Mouse (Mus musculus) kidney, embryonic 16.5 days (tissue): ENCODE measurements around the gene 4930579F01Rik. TPM values are rescaled to one million over a fixed set of nuclear protein-coding genes. Genes with fewer than 3 reads are reported as not detected.

Experiments used
- ATAC-seq: fragments of 200-750 bp; cut with Nextera tagmentation; 2 replicates; pipeline ENCODE4 v1.8.0; 2017; ENCODE audit warnings: moderate TSS enrichment; ENCODE audit not compliant: low FRiP score, low TSS enrichment
- H3K27ac ChIP-seq: fragments of 300-500 bp; sonication (generic); 2 replicates; pipeline ENCODE4 v1.5.1; 2014; ENCODE audit warnings: low read length
- H3K27me3 ChIP-seq: fragments of 300-500 bp; sonication (generic); 2 replicates; pipeline ENCODE4 v1.6.1; 2014; ENCODE audit warnings: low read length, control low read depth, mixed read lengths; ENCODE audit not compliant: insufficient read depth
- H3K36me3 ChIP-seq: fragments of 300-500 bp; sonication (generic); 2 replicates; pipeline ENCODE4 v1.6.1; 2014; ENCODE audit warnings: low read length, control low read depth, mixed read lengths; ENCODE audit not compliant: insufficient read depth
- H3K4me1 ChIP-seq: fragments of 300-500 bp; sonication (generic); 2 replicates; pipeline ENCODE4 v1.6.1; 2014; ENCODE audit warnings: low read length, control low read depth, mixed read lengths; ENCODE audit not compliant: insufficient read depth
- H3K4me2 ChIP-seq: fragments of 300-500 bp; sonication (generic); replicated peaks from 2 replicates; pipeline ENCODE4 v1.6.1; 2014; ENCODE audit warnings: low read depth, low read length
- H3K4me3 ChIP-seq: fragments of 300-500 bp; sonication (generic); 2 replicates; pipeline ENCODE4 v1.5.1; 2014; ENCODE audit warnings: mild to moderate bottlenecking, low read length
- H3K9ac ChIP-seq: fragments of 300-500 bp; sonication (generic); replicated peaks from 2 replicates; pipeline ENCODE4 v1.6.1; 2014; ENCODE audit warnings: low read length
- H3K9me3 ChIP-seq: fragments of 300-500 bp; sonication (generic); 2 replicates; pipeline ENCODE4 v1.6.1; 2016; ENCODE audit warnings: low read length, control low read depth
- WGBS: fragments of 180-500 bp; shearing (Covaris S2); extraction: QIAGEN DNeasy Blood & Tissue Kit; methylation state at CpG from one replicate; pipeline ENCODE4 v1.1.7; 2014; 5-methylcytosine and 5-hydroxymethylcytosine counted together
- polyA plus RNA-seq: library from polyadenylated mRNA; unstranded; fragments of >200 nt; fragmentation: Nextera tagmentation; extraction: Ambion mirVana; gene quantifications from 2 replicates; pipeline ENCODE4 v1.2.1, GENCODE M21; 2015

Gene 4930579F01Rik
- polyA plus RNA-seq, 1 experiment from 2014 or later, result 0.21 TPM

DNA sequence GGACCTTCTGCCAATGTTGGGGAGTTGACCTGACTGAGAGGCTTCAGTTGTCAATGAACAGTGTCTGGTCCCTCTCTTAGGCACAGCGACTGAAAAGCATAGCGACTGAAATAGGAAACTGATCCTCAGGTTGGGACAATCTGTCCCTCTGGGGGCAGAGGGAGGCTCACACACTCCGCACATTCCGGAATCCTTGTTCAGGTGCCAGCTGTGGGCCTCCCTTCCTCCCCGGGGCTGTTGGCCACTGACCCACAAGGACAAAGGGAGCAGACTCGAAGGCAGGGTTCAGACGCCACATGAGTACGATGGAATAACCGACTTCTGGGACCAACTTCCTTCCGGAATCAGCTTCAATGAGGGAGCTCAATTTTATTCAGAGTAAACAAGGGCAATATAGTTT is 32.0 kb downstream of the 4930579F01Rik start:
- WGBS, result 77% methylated on average over 10 of the region's 10 CpGs
- Histone ChIP-seq H3K4me2 (no peak overlapping the region), H3K36me3 (no peaks in the 10 kb centered on the region), H3K4me1 (no peaks in the 10 kb centered on the region), H3K27ac (no peak overlapping the region), H3K27me3 (no peaks in the 10 kb centered on the region), H3K4me3 (no peak overlapping the region), H3K9ac (no peak overlapping the region), H3K9me3 (no peaks in the 10 kb centered on the region)
- no peak for ATAC-seq

DNA sequence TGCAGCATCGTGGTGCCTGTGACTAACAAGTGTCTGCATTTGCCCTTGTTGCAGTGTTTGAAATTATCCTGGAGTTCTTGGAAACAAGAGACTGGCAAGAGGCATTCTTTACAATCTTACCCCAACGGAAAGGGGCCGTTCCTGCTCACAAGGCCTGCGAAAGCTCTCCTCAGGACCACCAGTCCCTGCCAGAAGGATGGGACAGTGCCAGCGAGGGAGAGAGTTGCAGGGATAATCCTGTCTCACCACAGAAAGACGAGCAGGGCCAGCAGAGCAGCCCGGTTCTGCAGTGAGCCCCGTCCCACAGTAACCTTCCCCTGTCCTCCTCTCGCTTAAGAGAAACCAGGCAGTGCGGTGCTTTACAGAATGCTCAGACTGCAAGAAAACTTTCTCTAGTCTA is 37.0 kb downstream of the 4930579F01Rik start:
- Histone ChIP-seq H3K9me3 (no peaks in the 10 kb centered on the region), H3K27ac (no peak overlapping the region), H3K36me3 (peaks cover 9% of the 10 kb centered on the region), H3K4me1 (no peaks in the 10 kb centered on the region), H3K9ac (no peak overlapping the region), H3K27me3 (no peaks in the 10 kb centered on the region), H3K4me2 (no peak overlapping the region), H3K4me3 (no peak overlapping the region)
- no peak for ATAC-seq
- WGBS, result 53% methylated on average over 10 of the region's 10 CpGs

DNA sequence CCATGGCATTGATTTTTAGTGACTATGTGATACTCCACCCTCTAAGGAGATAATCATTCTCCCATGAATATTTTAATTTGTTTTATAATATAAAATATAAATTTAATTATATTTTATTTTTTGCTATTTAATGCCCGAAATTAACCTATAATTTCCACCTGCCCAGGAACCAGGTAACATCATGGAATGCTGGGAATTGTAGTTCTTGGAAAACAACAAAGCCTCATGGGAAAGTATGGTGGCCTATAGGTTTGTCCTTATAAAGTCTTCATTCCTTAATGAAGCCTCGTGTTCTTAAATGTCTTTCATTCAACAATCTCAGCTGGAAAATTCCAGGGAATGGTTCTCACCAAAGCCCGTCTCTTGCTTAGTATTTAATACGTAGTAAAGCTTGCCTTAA is 38.6 kb downstream of the 4930579F01Rik start:
- H3K4me3 ChIP-seq, result no peak overlapping the region
- H3K36me3 ChIP-seq, result peaks cover 9% of the 10 kb centered on the region
- no peak overlapping the region for H3K4me2 ChIP-seq
- no peak overlapping the region for H3K27ac ChIP-seq
- H3K9me3 ChIP-seq, result no peaks in the 10 kb centered on the region
- no peaks in the 10 kb centered on the region for H3K27me3 ChIP-seq
- ATAC-seq, result no peak
- H3K4me1 ChIP-seq, result no peaks in the 10 kb centered on the region
- whole genome bisulfite sequencing, result 90% methylated on average over 4 of the region's 4 CpGs
- H3K9ac ChIP-seq, result no peak overlapping the region

DNA sequence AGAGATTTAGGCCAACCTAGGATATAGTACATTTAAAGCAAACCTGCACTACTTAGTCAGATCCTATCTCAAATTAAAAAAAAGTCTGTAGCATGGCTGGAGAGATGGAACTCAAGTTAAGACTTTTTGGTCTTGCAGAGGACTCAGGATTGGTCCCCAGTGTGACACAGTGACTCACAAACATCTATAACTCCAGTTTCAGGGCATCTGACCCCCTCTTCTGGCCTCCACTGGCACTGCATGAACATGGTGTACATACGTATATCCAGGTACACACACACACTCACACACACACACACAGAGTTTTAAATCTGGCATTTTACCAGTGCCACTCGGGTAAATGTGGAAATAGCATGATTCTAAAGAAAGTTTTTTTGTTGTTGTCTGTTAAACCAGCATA is 44.8 kb downstream of the 4930579F01Rik start:
- H3K4me2 ChIP-seq, result no peak overlapping the region
- H3K9ac ChIP-seq, result no peak overlapping the region
- H3K4me1 ChIP-seq, result no peaks in the 10 kb centered on the region; the same call in 1 of the 2 replicates
- no peaks in the 10 kb centered on the region for H3K9me3 ChIP-seq
- H3K27ac ChIP-seq, result no peak overlapping the region
- no peaks in the 10 kb centered on the region for H3K27me3 ChIP-seq
- H3K36me3 ChIP-seq, result peaks cover 18% of the 10 kb centered on the region
- H3K4me3 ChIP-seq, result no peak overlapping the region
- ATAC-seq, result no peak
- WGBS, result 95% methylated on average over 2 of the region's 2 CpGs

DNA sequence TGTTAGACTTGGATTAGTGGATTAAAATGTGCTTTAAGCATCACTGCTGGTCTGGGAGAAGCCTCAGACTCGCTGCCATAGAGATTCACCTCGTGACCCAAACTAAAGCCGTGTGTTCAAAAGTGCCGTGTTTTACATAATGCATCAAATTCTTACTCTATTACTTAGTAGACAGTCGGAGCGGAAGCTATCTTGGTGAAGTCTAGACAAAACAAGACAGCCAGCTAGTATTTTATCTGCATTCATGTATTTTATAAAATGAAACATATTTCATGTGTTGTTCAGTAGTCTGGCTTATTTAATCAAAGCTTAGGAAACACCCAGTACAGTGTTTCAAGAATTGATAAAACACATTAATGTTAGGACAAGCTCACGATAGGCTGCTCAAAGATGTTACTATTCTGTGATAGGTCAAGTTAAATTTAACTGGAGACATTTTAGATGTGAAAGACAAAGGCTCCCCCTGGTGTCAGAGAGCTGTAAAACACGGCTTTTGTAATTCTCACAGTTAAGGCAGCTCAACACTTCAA is 48.9 kb downstream of the 4930579F01Rik start, which contains the start of gene Mttp:
Mttp (minus strand) TSS at position 327 of the 530 bp plus-strand sequence.
- Histone ChIP-seq H3K4me1 (peaks cover 4% of the 10 kb centered on the region), H3K9me3 (no peaks in the 10 kb centered on the region), H3K27ac (peak within 1 kb of the TSS; percentile 100), H3K4me2 (peak within 1 kb of the TSS; percentile 91), H3K36me3 (peaks cover 9% of the 10 kb centered on the region; the same call in 1 of the 2 replicates), H3K27me3 (no peaks in the 10 kb centered on the region), H3K4me3 (peak within 1 kb of the TSS; percentile 67), H3K9ac (peak within 1 kb of the TSS; percentile 93)
- 2% methylated on average over 8 of the region's 8 CpGs for WGBS
- ATAC-seq, result no peak

DNA sequence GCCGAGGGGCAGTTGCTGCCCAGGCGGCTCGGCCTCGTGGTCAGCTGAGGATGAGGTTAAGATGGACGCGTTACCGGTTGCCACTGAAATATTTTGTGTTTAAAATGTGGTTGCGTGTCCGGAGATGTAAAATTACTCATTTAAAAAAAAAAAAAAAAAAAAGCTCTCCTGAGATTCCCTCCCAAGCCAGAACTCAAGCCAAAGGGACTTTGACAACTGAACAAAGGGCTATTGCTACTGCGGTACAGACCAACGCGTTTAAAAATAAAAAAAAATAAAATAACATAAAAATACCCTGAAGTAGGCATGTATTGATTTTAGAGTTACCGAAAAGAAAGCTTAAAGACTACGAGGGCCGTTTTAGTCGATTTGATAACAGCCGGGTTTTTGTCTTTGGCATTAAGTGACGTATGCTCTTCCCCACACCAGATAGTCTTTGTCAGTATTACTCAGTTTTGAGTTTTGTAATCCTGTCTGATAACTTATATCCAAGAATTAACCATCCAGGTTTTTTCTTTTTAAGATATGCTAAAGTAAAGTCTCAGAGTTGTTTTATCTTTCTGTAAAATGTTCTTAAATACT is 49.5 kb downstream of the 4930579F01Rik start:
- under 1% methylated on average over 18 of the region's 18 CpGs for WGBS
- Histone ChIP-seq H3K36me3 (peaks cover 6% of the 10 kb centered on the region; the same call in 1 of the 2 replicates), H3K4me1 (peaks cover 4% of the 10 kb centered on the region), H3K27me3 (no peaks in the 10 kb centered on the region), H3K9ac (peak overlapping the region; percentile 93), H3K9me3 (no peaks in the 10 kb centered on the region), H3K27ac (peak overlapping the region; percentile 100), H3K4me3 (peak overlapping the region; percentile 67), H3K4me2 (peak overlapping the region; percentile 91)
- no peak for ATAC-seq

DNA sequence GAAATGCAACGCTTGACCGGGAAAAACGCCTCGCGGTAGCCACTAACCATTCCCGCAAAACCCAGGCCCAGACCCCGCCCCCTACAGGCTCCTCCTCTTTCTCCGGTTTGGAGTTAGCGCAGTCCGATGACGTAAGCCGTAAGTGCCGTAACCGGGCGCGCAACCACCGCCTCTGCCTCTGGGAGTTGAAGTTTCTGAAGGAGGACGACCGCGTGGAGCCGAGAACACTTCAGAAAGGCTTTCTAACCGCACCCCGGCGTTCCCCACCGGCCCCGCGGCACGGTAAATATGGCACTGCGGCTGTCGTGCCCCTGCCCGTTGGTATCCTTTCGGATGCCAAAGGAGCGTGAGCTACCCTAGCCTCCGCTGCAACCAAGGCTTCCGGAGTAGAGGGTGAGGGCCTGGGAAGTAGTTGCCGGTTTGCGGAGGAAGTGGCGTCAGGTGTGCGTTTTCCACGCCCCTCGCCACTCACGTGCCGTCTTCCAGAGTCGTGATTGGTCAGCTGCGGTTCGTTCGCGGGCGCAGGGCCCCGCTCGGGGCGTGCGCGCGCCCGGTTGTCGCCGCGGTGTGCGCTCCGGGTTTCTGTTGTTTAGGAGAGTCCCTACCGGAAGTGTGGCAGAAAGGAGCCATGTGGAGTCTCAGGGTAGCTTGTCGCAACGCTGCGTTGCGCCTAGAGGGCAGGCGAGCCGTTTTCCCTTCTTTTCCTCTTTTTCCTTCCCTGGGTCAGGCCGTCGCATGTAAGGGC is 50.1 kb downstream of the 4930579F01Rik start, which contains the start of gene Trmt10a:
Trmt10a (plus strand) TSS at position 134 of the 745 bp plus-strand sequence.
- WGBS, result under 1% methylated on average over 69 of the region's 70 CpGs
- H3K27me3 ChIP-seq, result no peaks in the 10 kb centered on the region
- H3K4me1 ChIP-seq, result peaks cover 4% of the 10 kb centered on the region
- ATAC-seq, result peak; percentile 98
- H3K9me3 ChIP-seq, result no peaks in the 10 kb centered on the region
- no peaks in the 10 kb centered on the region for H3K36me3 ChIP-seq
- peak within 1 kb of the TSS; percentile 100 for H3K27ac ChIP-seq
- peak within 1 kb of the TSS; percentile 67 for H3K4me3 ChIP-seq
- H3K4me2 ChIP-seq, result peak within 1 kb of the TSS; percentile 91
- peak within 1 kb of the TSS; percentile 93 for H3K9ac ChIP-seq

DNA sequence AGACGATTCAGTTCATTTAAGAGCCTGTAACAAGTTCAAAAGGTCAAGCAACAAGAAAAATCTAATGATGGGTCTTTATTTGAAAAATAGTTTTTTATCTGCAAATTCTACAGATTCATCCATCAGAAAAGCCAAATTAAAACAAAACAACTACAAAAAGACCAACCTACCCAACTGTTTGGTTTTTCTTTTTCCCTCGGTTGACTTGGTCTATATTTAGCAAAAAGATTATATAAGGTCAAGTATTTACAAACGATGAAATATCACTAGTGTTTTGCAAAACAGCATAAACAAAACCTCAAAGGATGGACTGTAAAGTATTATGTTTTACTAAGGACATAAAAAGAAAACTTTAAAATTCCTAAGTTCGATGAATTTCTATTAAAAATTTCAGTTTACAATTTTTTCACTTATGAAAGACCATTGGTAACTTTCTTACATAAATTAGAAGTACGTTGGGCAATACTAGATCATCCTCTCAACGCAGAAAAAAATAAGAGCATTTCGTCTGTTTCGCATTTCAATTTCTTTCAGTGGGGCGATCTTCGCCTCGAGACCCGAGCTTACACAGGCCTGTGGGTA is 50.8 kb downstream of the 4930579F01Rik start:
- Histone ChIP-seq H3K9ac (peak overlapping the region; percentile 73), H3K4me2 (peak overlapping the region; percentile 52), H3K4me3 (peak overlapping the region; percentile 67), H3K27ac (peak overlapping the region; percentile 100), H3K36me3 (no peaks in the 10 kb centered on the region), H3K4me1 (peaks cover 4% of the 10 kb centered on the region), H3K9me3 (no peaks in the 10 kb centered on the region), H3K27me3 (no peaks in the 10 kb centered on the region)
- 3% methylated on average over 12 of the region's 12 CpGs for WGBS
- no peak for ATAC-seq

DNA sequence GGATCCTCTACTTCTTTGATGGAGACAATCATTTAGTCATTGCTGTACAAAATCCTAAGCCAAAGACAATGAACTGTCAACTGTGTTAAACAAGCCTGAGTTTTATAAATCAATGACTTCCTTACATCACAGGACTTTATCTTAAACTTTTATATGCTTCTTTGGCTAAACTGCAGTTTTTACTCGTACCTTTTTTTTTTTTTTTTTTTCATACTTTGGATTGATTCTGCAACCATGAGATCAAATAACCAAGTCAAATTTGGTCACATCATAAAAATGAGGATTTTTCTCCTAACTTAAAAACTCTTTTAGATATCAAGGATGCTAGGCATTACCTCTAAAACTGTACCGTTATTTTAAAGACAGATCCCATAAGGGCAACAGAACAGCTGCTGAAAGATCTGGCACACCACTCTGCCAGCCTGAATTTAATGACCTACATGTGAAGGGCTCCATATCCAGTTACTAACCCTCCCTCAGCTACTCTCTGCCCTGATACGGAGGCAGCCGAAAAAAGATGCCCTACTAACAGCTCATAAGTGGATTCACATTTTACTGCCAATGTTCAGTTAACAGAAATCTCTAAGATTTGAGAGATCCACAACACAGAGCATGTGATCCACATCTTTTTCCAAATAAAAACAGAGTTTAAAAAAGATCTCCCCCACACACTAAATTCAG is 51.4 kb downstream of the 4930579F01Rik start:
- Histone ChIP-seq H3K4me2 (peak overlapping the region; percentile 35), H3K9me3 (no peaks in the 10 kb centered on the region), H3K27ac (peak overlapping the region; percentile 37; the same call in 1 of the 2 replicates), H3K27me3 (no peaks in the 10 kb centered on the region), H3K9ac (0 out of 2 replicates have a peak overlapping the region, but pooled peaks have one; percentile 50), H3K4me1 (peaks cover 4% of the 10 kb centered on the region), H3K36me3 (no peaks in the 10 kb centered on the region), H3K4me3 (peak overlapping the region; percentile 21; the same call in 1 of the 2 replicates)
- ATAC-seq, result no peak
- 34% methylated on average over 4 of the region's 4 CpGs for WGBS
